Mouse (Mus musculus): ENCODE data around the gene Klhl30. TPM values are rescaled to one million over a fixed set of nuclear protein-coding genes. Genes with fewer than 3 reads are reported as not detected.

Gene Klhl30
- polyA plus RNA-seq, 1 experiment from 2014 or later = 50.5 TPM

GRCm38 (mm10) chr1:91332102-91332501 lies 18.7 kb upstream of the Klhl30 start:
- H3K4me3 ChIP-seq = no peak overlapping the region
- H3K9me3 ChIP-seq (replicated peaks) = no peaks in the 10 kb centered on the region
- no peak overlapping the region for H3K4me2 ChIP-seq
- H3K27ac ChIP-seq = no peak overlapping the region
- H3K4me1 ChIP-seq (replicated peaks) = peaks cover 21% of the 10 kb centered on the region
- ATAC-seq (replicated peaks; ENCODE audit: insufficient number of reproducible peaks, insufficient read depth, low FRiP score, low read depth) = no peak
- WGBS = 48% methylated on average over 4 of the region's 4 CpGs
- H3K27me3 ChIP-seq = no peaks in the 10 kb centered on the region
- H3K36me3 ChIP-seq = no peaks in the 10 kb centered on the region
- H3K9ac ChIP-seq = no peak overlapping the region

GRCm38 (mm10) chr1:91333582-91333981 lies 17.2 kb upstream of the Klhl30 start:
- Histone ChIP-seq H3K27me3 (no peaks in the 10 kb centered on the region; the same call in 1 of the 2 replicates), H3K9ac (no peak overlapping the region), H3K4me2 (no peak overlapping the region), H3K27ac (peak overlapping the region; percentile 53), H3K9me3 (replicated peaks) (no peaks in the 10 kb centered on the region), H3K36me3 (no peaks in the 10 kb centered on the region), H3K4me3 (no peak overlapping the region), H3K4me1 (replicated peaks) (peaks cover 23% of the 10 kb centered on the region)
- no peak; the same call in 1 of the 2 replicates for ATAC-seq (replicated peaks; ENCODE audit: insufficient number of reproducible peaks, insufficient read depth, low FRiP score, low read depth)

- Histone ChIP-seq H3K36me3 (no peaks in the 10 kb centered on the region), H3K9ac (no peak overlapping the region), H3K4me3 (no peak overlapping the region), H3K4me2 (no peak overlapping the region), H3K27me3 (peaks cover 17% of the 10 kb centered on the region), H3K27ac (no peak overlapping the region), H3K9me3 (replicated peaks) (no peaks in the 10 kb centered on the region), H3K4me1 (replicated peaks) (peaks cover 19% of the 10 kb centered on the region)
- WGBS = 87% methylated on average over 7 of the region's 7 CpGs
- ATAC-seq (replicated peaks; ENCODE audit: insufficient number of reproducible peaks, insufficient read depth, low FRiP score, low read depth) = no peak
Observed at GRCm38 (mm10) chr1:91337355-91337754, 13.5 kb upstream of the Klhl30 start.

- H3K4me1 ChIP-seq (replicated peaks) = peaks cover 20% of the 10 kb centered on the region
- ATAC-seq (replicated peaks; ENCODE audit: insufficient number of reproducible peaks, insufficient read depth, low FRiP score, low read depth) = no peak
- no peaks in the 10 kb centered on the region for H3K36me3 ChIP-seq
- H3K9ac ChIP-seq = no peak overlapping the region
- no peak overlapping the region for H3K4me2 ChIP-seq
- 72% methylated on average over 3 of the region's 3 CpGs for WGBS
- no peak overlapping the region for H3K4me3 ChIP-seq
- H3K27me3 ChIP-seq = peaks cover 62% of the 10 kb centered on the region
- no peaks in the 10 kb centered on the region for H3K9me3 ChIP-seq (replicated peaks)
- H3K27ac ChIP-seq = no peak overlapping the region
Observed at GRCm38 (mm10) chr1:91344001-91344400, 6.8 kb upstream of the Klhl30 start.

- Histone ChIP-seq H3K4me1 (replicated peaks) (peaks cover 24% of the 10 kb centered on the region), H3K36me3 (no peaks in the 10 kb centered on the region), H3K27ac (no peak overlapping the region), H3K9me3 (replicated peaks) (no peaks in the 10 kb centered on the region), H3K4me2 (peak overlapping the region; percentile 59), H3K9ac (no peak overlapping the region), H3K4me3 (peak overlapping the region; percentile 35), H3K27me3 (peaks cover 62% of the 10 kb centered on the region)
- no peak for ATAC-seq (replicated peaks; ENCODE audit: insufficient number of reproducible peaks, insufficient read depth, low FRiP score, low read depth)
- 4% methylated on average over 68 of the region's 68 CpGs for WGBS
Observed at GRCm38 (mm10) chr1:91344921-91345685, 5.7 kb upstream of the Klhl30 start.

GRCm38 (mm10) chr1:91346892-91347291 lies 3.9 kb upstream of the Klhl30 start:
- no peak overlapping the region for H3K9ac ChIP-seq
- no peak overlapping the region for H3K27ac ChIP-seq
- peaks cover 49% of the 10 kb centered on the region for H3K27me3 ChIP-seq
- WGBS = 33% methylated on average over 3 of the region's 3 CpGs
- no peaks in the 10 kb centered on the region for H3K36me3 ChIP-seq
- H3K4me3 ChIP-seq = no peak overlapping the region
- H3K9me3 ChIP-seq (replicated peaks) = no peaks in the 10 kb centered on the region
- peak; percentile 28; the same call in 1 of the 2 replicates for ATAC-seq (replicated peaks; ENCODE audit: insufficient number of reproducible peaks, insufficient read depth, low FRiP score, low read depth)
- no peak overlapping the region for H3K4me2 ChIP-seq
- peaks cover 30% of the 10 kb centered on the region for H3K4me1 ChIP-seq (replicated peaks)

- Histone ChIP-seq H3K27me3 (peaks cover 6% of the 10 kb centered on the region), H3K27ac (peak overlapping the region; percentile 86), H3K9me3 (replicated peaks) (no peaks in the 10 kb centered on the region), H3K4me2 (peak overlapping the region; percentile 77), H3K36me3 (peaks cover 8% of the 10 kb centered on the region), H3K4me3 (peak overlapping the region; percentile 47), H3K9ac (peak overlapping the region; percentile 55), H3K4me1 (replicated peaks) (peaks cover 22% of the 10 kb centered on the region)
- WGBS = 51% methylated on average over 3 of the region's 3 CpGs
- ATAC-seq (replicated peaks; ENCODE audit: insufficient number of reproducible peaks, insufficient read depth, low FRiP score, low read depth) = peak; percentile 51; the same call in 1 of the 2 replicates
Observed at GRCm38 (mm10) chr1:91351249-91351648, 433 bp downstream of the Klhl30 start.

- 81% methylated on average over 2 of the region's 2 CpGs for WGBS
- Histone ChIP-seq H3K4me2 (peak overlapping the region; percentile 77), H3K36me3 (peaks cover 12% of the 10 kb centered on the region), H3K27ac (no peak overlapping the region), H3K9me3 (replicated peaks) (no peaks in the 10 kb centered on the region), H3K9ac (no peak overlapping the region), H3K4me3 (peak overlapping the region; percentile 47), H3K4me1 (replicated peaks) (peaks cover 22% of the 10 kb centered on the region), H3K27me3 (no peaks in the 10 kb centered on the region)
- ATAC-seq (replicated peaks; ENCODE audit: insufficient number of reproducible peaks, insufficient read depth, low FRiP score, low read depth) = no peak
Observed at GRCm38 (mm10) chr1:91352277-91352676, 1.5 kb downstream of the Klhl30 start.

GRCm38 (mm10) chr1:91356105-91356504 lies 5.3 kb downstream of the Klhl30 start:
- Histone ChIP-seq H3K36me3 (peaks cover 25% of the 10 kb centered on the region), H3K4me1 (replicated peaks) (peaks cover 12% of the 10 kb centered on the region), H3K9ac (no peak overlapping the region), H3K4me2 (no peak overlapping the region), H3K4me3 (no peak overlapping the region), H3K27ac (no peak overlapping the region), H3K9me3 (replicated peaks) (no peaks in the 10 kb centered on the region), H3K27me3 (no peaks in the 10 kb centered on the region)
- no peak for ATAC-seq (replicated peaks; ENCODE audit: insufficient number of reproducible peaks, insufficient read depth, low FRiP score, low read depth)
- WGBS = 78% methylated on average over 11 of the region's 11 CpGs

GRCm38 (mm10) chr1:91362113-91362512 lies 11.3 kb downstream of the Klhl30 start:
- WGBS = 70% methylated on average over 5 of the region's 5 CpGs

GRCm38 (mm10) chr1:91364822-91365644 lies 14.2 kb downstream of the Klhl30 start:
- Histone ChIP-seq H3K4me1 (replicated peaks) (peaks cover 14% of the 10 kb centered on the region), H3K36me3 (peaks cover 23% of the 10 kb centered on the region)

More at GRCm38 (mm10) chr1:91362113-91362512, 11.3 kb downstream of the Klhl30 start:
- H3K4me1 ChIP-seq (replicated peaks) = peaks cover 14% of the 10 kb centered on the region
- H3K9ac ChIP-seq = no peak overlapping the region
- no peak overlapping the region for H3K4me3 ChIP-seq
- peaks cover 4% of the 10 kb centered on the region; the same call in 1 of the 2 replicates for H3K9me3 ChIP-seq (replicated peaks)
- H3K36me3 ChIP-seq = peaks cover 31% of the 10 kb centered on the region
- H3K27ac ChIP-seq = no peak overlapping the region
- ATAC-seq (replicated peaks; ENCODE audit: insufficient number of reproducible peaks, insufficient read depth, low FRiP score, low read depth) = no peak
- H3K27me3 ChIP-seq = no peaks in the 10 kb centered on the region
- no peak overlapping the region for H3K4me2 ChIP-seq

More at GRCm38 (mm10) chr1:91364822-91365644, 14.2 kb downstream of the Klhl30 start:
- no peak for ATAC-seq (replicated peaks; ENCODE audit: insufficient number of reproducible peaks, insufficient read depth, low FRiP score, low read depth)
- no peak overlapping the region for H3K9ac ChIP-seq
- H3K27me3 ChIP-seq = no peaks in the 10 kb centered on the region
- 89% methylated on average over 16 of the region's 16 CpGs for WGBS
- H3K4me2 ChIP-seq = no peak overlapping the region
- no peak overlapping the region for H3K27ac ChIP-seq
- H3K9me3 ChIP-seq (replicated peaks) = peaks cover 4% of the 10 kb centered on the region; the same call in 1 of the 2 replicates
- H3K4me3 ChIP-seq = no peak overlapping the region

All from heart, embryonic 15.5 days (tissue).